Mouse (Mus musculus) embryonic facial prominence, embryonic 14.5 days (tissue): Measurements from ENCODE around the gene Tmx2. TPM values are rescaled to one million over a fixed set of nuclear protein-coding genes. Genes with fewer than 3 reads are reported as not detected.

ENCODE experiments used
- ATAC-seq: fragments of 200-750 bp; cut with Nextera tagmentation; 2 replicates; pipeline ENCODE4 v1.8.0; 2017; ENCODE audit warnings: low read depth, moderate number of reproducible peaks, moderate TSS enrichment
- DNase-seq: peaks from one replicate; pipeline ENCODE4 v3.0.0-alpha.2; 2015; ENCODE audit warnings: low spot score
- H3K27ac ChIP-seq: fragments of 300-500 bp; sonication (generic); replicated peaks from 2 replicates; pipeline ENCODE4 v1.5.1; 2014; ENCODE audit warnings: low read depth, mild to moderate bottlenecking, low read length, moderate library complexity
- H3K27me3 ChIP-seq: fragments of 300-500 bp; sonication (generic); replicated peaks from 2 replicates; pipeline ENCODE4 v1.6.1; 2014; ENCODE audit warnings: low read length; ENCODE audit not compliant: control insufficient read depth, insufficient read depth
- H3K36me3 ChIP-seq: fragments of 300-500 bp; sonication (generic); 2 replicates; pipeline ENCODE4 v1.6.1; 2014; ENCODE audit warnings: low read length, mixed read lengths; ENCODE audit not compliant: control insufficient read depth, insufficient read depth
- H3K4me1 ChIP-seq: fragments of 300-500 bp; sonication (generic); 2 replicates; pipeline ENCODE4 v1.6.1; 2014; ENCODE audit warnings: antibody characterized with exemption, low read length; ENCODE audit not compliant: control insufficient read depth, insufficient read depth
- H3K4me2 ChIP-seq: fragments of 300-500 bp; sonication (generic); 2 replicates; pipeline ENCODE4 v1.6.1; 2014; ENCODE audit warnings: low read depth, mild to moderate bottlenecking, low read length, moderate library complexity, mixed read lengths
- H3K4me3 ChIP-seq: fragments of 300-500 bp; sonication (generic); 2 replicates; pipeline ENCODE4 v1.5.1; 2014; ENCODE audit warnings: low read depth, mild to moderate bottlenecking, low read length
- H3K9ac ChIP-seq: fragments of 300-500 bp; sonication (generic); 2 replicates; pipeline ENCODE4 v1.6.1; 2014; ENCODE audit warnings: low read depth, mild to moderate bottlenecking, low read length, moderate library complexity, mixed read lengths
- H3K9me3 ChIP-seq: fragments of 300-500 bp; sonication (generic); 2 replicates; pipeline ENCODE4 v1.6.1; 2016; ENCODE audit warnings: low read length; ENCODE audit not compliant: control insufficient read depth
- WGBS: fragments of 180-500 bp; shearing (Covaris S2); extraction: QIAGEN DNeasy Blood & Tissue Kit; methylation state at CpG from one replicate; pipeline ENCODE4 v1.1.7; 2014; 5-methylcytosine and 5-hydroxymethylcytosine counted together
- polyA plus RNA-seq: library from polyadenylated mRNA; unstranded; fragments of >200 nt; fragmentation: Nextera tagmentation; extraction: Ambion mirVana; gene quantifications from 2 replicates; pipeline ENCODE4 v1.2.1, GENCODE M21; 2014

The Tmx2 gene
- polyA plus RNA-seq, 1 experiment from 2014 or later = 99.0 TPM

DNA sequence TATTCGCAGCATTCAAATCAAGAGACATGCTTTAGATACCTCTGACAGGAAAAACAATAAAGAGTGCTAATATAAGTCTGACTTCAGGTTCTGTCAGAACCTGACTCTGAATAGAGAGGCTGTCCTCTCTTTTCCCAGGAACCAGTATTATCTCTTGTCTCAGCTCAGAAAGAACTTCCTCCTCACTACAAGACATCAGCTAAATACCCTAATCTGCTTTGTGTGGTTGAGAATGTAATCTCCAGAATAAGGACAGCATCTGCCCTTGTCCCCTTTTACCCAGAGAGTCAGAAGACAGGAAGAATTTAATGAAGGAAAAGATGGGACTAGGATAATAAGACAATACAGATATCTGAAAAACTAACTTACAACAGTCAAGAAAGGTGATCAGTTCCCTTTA, 24.6 kb upstream of the Tmx2 start:
- H3K4me3 ChIP-seq = no peak overlapping the region
- H3K27me3 ChIP-seq = no peaks in the 10 kb centered on the region
- no peak overlapping the region for H3K4me2 ChIP-seq
- no peak overlapping the region for H3K27ac ChIP-seq
- H3K36me3 ChIP-seq = peaks cover 83% of the 10 kb centered on the region
- H3K4me1 ChIP-seq = no peaks in the 10 kb centered on the region
- WGBS = 90% methylated on average over 1 of the region's 1 CpGs
- H3K9me3 ChIP-seq = no peaks in the 10 kb centered on the region
- ATAC-seq (no peak), DNase-seq (no peak)
- H3K9ac ChIP-seq = no peak overlapping the region

DNA sequence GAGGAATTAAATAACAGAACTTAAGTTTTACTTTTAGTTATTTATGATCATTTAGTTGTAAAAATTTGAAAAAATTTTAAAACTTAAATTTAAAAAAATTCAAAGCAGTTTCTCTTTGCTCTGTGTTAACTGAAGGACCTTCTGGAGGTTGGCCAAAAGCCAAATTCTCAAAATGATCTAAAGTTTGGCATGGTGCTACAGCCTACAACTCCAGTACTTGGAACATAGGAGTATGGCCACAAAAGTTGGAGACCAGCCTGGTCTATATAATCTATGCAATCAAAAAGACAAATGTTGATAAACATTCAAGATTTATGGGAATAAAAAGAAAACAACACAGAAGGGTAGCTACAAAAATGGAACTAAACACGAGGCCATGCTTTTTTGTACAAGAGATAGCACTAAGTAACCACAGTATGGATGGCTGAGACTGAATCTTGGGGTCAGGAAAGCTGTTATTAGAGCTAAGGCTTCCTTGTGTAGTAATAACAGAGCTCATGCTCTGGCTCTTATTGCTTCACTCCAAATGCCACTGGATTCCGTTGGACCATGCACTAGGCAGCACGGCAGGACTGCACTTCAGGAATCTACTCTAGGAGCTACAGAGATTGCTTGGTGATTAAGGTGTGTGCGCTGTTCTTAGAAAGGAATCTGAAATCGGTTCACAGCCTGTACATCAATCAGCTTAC, 16.2 kb upstream of the Tmx2 start:
- no peak for ATAC-seq
- Histone ChIP-seq H3K9me3 (no peaks in the 10 kb centered on the region), H3K4me1 (no peaks in the 10 kb centered on the region), H3K9ac (no peak overlapping the region), H3K4me2 (no peak overlapping the region), H3K36me3 (peaks cover 83% of the 10 kb centered on the region), H3K27ac (no peak overlapping the region), H3K27me3 (no peaks in the 10 kb centered on the region), H3K4me3 (no peak overlapping the region)
- no peak for DNase-seq
- 91% methylated on average over 5 of the region's 5 CpGs for WGBS

DNA sequence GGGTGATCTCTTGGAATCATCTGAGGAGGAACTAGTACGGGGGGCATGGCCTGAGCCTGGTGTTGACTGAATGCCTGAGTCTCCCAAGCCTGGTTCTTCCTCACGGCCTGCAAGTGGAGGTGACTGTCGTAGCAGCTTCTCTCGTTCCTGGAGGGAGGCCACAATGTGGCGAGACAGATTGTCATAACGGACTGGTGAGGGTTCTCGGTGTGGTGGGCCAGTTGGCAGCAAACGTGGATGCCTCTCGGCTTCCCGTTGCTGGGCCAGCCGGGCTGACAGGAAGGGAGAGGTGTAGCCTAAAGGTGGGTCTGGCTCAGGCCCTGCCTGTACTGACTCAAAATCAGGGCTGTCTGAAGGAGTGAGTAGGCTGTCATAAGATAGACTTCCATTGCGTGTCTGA, 11.1 kb upstream of the Tmx2 start:
- no peaks in the 10 kb centered on the region for H3K9me3 ChIP-seq
- no peak overlapping the region for H3K4me2 ChIP-seq
- no peak for DNase-seq
- no peak overlapping the region for H3K9ac ChIP-seq
- no peak overlapping the region for H3K27ac ChIP-seq
- H3K4me3 ChIP-seq = no peak overlapping the region
- H3K4me1 ChIP-seq = no peaks in the 10 kb centered on the region
- no peaks in the 10 kb centered on the region for H3K27me3 ChIP-seq
- H3K36me3 ChIP-seq = peaks cover 90% of the 10 kb centered on the region
- ATAC-seq = no peak; the same call in 1 of the 2 replicates
- 92% methylated on average over 12 of the region's 12 CpGs for WGBS

- H3K4me3 ChIP-seq = no peak overlapping the region
- H3K9me3 ChIP-seq = no peaks in the 10 kb centered on the region
- 77% methylated on average over 2 of the region's 2 CpGs for WGBS
- no peak overlapping the region for H3K9ac ChIP-seq
- no peak overlapping the region for H3K27ac ChIP-seq
- H3K4me2 ChIP-seq = no peak overlapping the region
- no peaks in the 10 kb centered on the region for H3K4me1 ChIP-seq
- ATAC-seq (no peak), DNase-seq (no peak)
- H3K36me3 ChIP-seq = peaks cover 83% of the 10 kb centered on the region
- no peaks in the 10 kb centered on the region for H3K27me3 ChIP-seq
These were observed 9.3 kb upstream of the Tmx2 start for GRCm38 (mm10) chr2:84688080-84688844.

- Histone ChIP-seq H3K27ac (no peak overlapping the region), H3K9me3 (no peaks in the 10 kb centered on the region), H3K9ac (no peak overlapping the region), H3K4me3 (no peak overlapping the region), H3K4me2 (no peak overlapping the region), H3K4me1 (no peaks in the 10 kb centered on the region), H3K36me3 (peaks cover 42% of the 10 kb centered on the region), H3K27me3 (no peaks in the 10 kb centered on the region)
- WGBS = 80% methylated on average over 6 of the region's 6 CpGs
- no peak for DNase-seq
- no peak for ATAC-seq
These were observed 3.8 kb upstream of the Tmx2 start for GRCm38 (mm10) chr2:84682605-84683183.

DNA sequence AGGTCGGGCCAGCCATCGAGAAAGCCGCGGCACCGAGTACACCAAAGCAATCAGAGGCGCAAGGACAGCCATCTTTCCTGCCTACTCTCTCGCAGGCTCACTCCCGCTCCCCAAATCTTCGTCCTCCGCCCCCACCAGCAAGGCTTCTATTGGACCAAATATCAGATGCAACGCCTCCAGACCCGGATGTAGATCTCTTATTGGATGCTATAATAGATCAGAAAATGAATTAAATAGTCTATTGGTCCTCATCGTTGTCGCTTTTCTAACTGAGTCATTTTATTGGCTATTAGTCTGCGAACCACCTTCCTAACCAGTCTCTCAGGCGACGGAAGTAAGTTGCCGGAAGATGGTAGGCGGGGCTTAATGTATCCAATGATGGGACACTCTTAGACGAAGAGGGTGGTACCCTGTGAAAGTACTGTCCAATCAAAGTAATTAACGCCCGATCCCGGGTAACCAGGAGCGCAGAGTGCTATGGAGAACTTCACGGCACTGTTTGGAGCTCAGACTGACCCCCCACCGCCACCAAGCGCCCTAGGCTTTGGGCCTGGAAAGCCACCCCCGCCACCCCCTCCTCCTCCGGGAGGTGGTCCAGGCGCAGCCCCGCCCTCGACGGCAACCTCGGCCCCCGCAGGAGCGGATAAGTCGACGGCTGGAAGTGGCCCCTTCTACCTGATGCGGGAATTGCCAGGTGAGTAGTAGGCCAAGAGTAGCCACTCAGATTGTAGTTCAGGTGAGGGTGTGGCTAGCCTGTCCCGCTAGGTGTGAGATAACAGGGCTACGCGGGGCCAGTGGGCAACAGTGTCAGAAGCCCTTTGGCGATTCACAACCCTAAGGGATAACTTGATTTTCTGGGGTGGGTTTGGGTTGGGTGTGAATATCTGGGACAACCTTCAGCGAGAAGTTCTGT, 716 bp downstream of the Tmx2 start, which contains the start of the genes Gm28635 and Med19:
Gene Gm28635, minus strand, starts transcription at position 74 of the 913 bp plus-strand sequence.
Gene Med19, plus strand, starts transcription at position 435 of the 913 bp plus-strand sequence.
- peak within 1 kb of the TSS; percentile 31; the same call in 1 of the 2 replicates for H3K27ac ChIP-seq
- peak; percentile 100 for ATAC-seq
- peak within 1 kb of the TSS; percentile 78 for H3K9ac ChIP-seq
- peak within 1 kb of the TSS; percentile 77 for H3K4me2 ChIP-seq
- peaks cover 26% of the 10 kb centered on the region for H3K36me3 ChIP-seq
- WGBS = under 1% methylated on average over 43 of the region's 44 CpGs
- peak; percentile 100 for DNase-seq
- H3K4me3 ChIP-seq = peak within 1 kb of the TSS; percentile 80
- no peaks in the 10 kb centered on the region for H3K27me3 ChIP-seq
- peaks cover 8% of the 10 kb centered on the region for H3K4me1 ChIP-seq
- H3K9me3 ChIP-seq = no peaks in the 10 kb centered on the region

DNA sequence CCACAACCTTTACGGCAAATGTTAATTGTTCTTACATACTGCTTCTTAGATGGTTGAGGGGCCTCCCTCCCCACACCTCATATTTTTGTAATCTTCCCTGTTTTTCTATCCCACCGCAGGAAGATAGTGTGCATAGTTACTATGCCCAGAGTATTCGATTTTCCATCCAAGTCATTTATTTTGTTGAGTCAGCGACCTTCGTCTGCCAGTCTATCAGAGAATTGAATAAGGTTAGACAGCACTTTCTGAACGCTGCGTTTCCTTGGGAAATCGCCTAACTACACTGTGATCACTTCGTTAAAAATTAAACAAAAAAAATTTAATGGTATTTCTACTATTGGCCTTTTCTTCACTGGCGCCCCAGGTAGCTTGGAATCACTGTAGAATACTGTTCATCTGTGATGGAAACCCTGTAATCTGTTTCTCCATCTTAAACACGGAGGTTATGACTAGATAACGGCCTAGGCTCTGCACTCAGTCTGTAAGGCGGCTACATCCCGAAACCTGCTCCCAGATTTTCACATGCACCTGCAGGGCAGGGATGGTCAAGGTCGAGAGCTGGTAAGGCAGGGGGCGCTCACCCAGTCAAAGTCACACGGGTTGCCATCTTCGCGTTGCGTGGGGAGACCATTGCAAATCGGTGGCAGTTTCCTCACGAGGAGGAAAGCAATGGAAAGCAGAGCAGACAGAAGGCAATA, 1.5 kb downstream of the Tmx2 start:
- H3K4me3 ChIP-seq = peak overlapping the region; percentile 80
- no peaks in the 10 kb centered on the region for H3K27me3 ChIP-seq
- peak; percentile 33 for DNase-seq
- peak overlapping the region; percentile 60 for H3K9ac ChIP-seq
- H3K27ac ChIP-seq = no peak overlapping the region
- no peaks in the 10 kb centered on the region for H3K9me3 ChIP-seq
- H3K4me2 ChIP-seq = peak overlapping the region; percentile 77
- ATAC-seq = peak; percentile 56
- H3K36me3 ChIP-seq = peaks cover 34% of the 10 kb centered on the region
- 11% methylated on average over 22 of the region's 22 CpGs for WGBS
- peaks cover 8% of the 10 kb centered on the region for H3K4me1 ChIP-seq
